Mouse (Mus musculus) adrenal gland, postnatal 4 days (tissue): ENCODE data around the gene Aqp2. TPM values are rescaled to one million over a fixed set of nuclear protein-coding genes. Genes with fewer than 3 reads are reported as not detected.

Experiments
- DNase-seq, 2 experiments: peaks; one replicate each; pipeline ENCODE4 v3.0.0; 2021 to 2022; ENCODE audit warnings: low spot score in 2 of 2, mixed read lengths in 2 of 2
- total RNA-seq, 2 experiments: library from RNA; stranded (reverse); gene quantifications; 2 replicates each; pipeline ENCODE4 v1.2.3; 2021

Aqp2 gene
- total RNA-seq, 2 experiments from 2014 or later: 1.2 to 11.4 TPM

GRCm38 (mm10) chr15:99615246-99615645 is 36.4 kb downstream of the Aqp2 start:
- no peak for DNase-seq

- DNase-seq: no peak
Measured at GRCm38 (mm10) chr15:99618595-99618994, 39.7 kb downstream of the Aqp2 start.

GRCm38 (mm10) chr15:99619821-99620220 is 41.0 kb downstream of the Aqp2 start:
- no peak for DNase-seq

- DNase-seq: no peak
Measured at GRCm38 (mm10) chr15:99622063-99622462, 43.2 kb downstream of the Aqp2 start.

- DNase-seq: no peak
Measured at GRCm38 (mm10) chr15:99631618-99632017, 52.8 kb downstream of the Aqp2 start.

Other genes starting within 250 kb of the Aqp2 start
- 10 to 100 TPM; 41.0 to 45.6 TPM for gene Fmnl3, start 208.6 kb upstream of the Aqp2 start, total RNA-seq
- 100 to 1,000 TPM; 520 to 533 TPM for gene Tmbim6, start 186.2 kb upstream of the Aqp2 start, total RNA-seq
- gene Nckap5l, start 121.3 kb upstream of the Aqp2 start, total RNA-seq: 10 to 100 TPM; 35.7 to 44.5 TPM
- 1 to 10 TPM; 7.8 TPM for gene Bcdin3d, start 104.3 kb upstream of the Aqp2 start, total RNA-seq
- gene Faim2, start 50.9 kb upstream of the Aqp2 start, total RNA-seq: 10 to 100 TPM; 23.2 to 26.8 TPM
- gene Aqp5, start 11.7 kb downstream of the Aqp2 start, total RNA-seq: 1 to 10 TPM; 2.5 to 3.4 TPM
- gene Aqp6, start 22.3 kb downstream of the Aqp2 start, total RNA-seq: under 1 TPM in 1 of 2 experiments, not detected in 1; 0.81 TPM
- 10 to 100 TPM; 49.9 to 55.4 TPM for gene Racgap1, start 72.6 kb downstream of the Aqp2 start, total RNA-seq
- gene Asic1, start 91.3 kb downstream of the Aqp2 start, total RNA-seq: 1 to 10 TPM; 1.4 to 1.5 TPM
- 100 to 1,000 TPM in 1 of 2 experiments, 10 to 100 TPM in 1; 94.9 to 103 TPM for gene Smarcd1, start 123.1 kb downstream of the Aqp2 start, total RNA-seq
- 10 to 100 TPM; 34.8 to 45.6 TPM for gene Gm17349, start 126.4 kb downstream of the Aqp2 start, total RNA-seq
- gene Gpd1, start 138.5 kb downstream of the Aqp2 start, total RNA-seq: 100 to 1,000 TPM; 259 to 304 TPM
- 100 to 1,000 TPM; 171 to 192 TPM for gene Cox14, start 146.6 kb downstream of the Aqp2 start, total RNA-seq
- gene Cers5, start 193.8 kb downstream of the Aqp2 start, total RNA-seq: 10 to 100 TPM; 54.3 to 57.0 TPM